Comparison of ENCODE assay signal across 10 mouse cellular contexts in the genomic region with DNA sequence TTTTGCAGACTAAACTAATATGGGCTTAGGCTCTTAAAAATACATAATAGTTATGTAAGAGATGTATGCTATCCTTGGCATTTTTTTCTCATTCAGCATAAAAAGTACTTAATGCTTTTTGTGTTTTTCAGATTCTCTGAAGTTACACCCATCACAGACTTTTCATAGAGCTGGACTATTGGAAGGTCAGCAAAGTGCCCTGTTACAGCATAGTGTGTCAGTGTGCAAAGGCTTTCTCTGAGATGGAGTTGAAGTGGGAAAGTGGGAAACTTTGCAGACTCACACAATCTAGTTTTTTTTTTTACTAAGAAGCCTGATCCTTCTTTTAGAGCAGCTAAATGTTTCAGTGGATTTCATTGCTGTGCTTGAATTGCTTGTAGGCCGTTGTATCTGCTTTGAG. TPM values are rescaled to one million over a fixed set of nuclear protein-coding genes. Genes with fewer than 3 reads are reported as not detected.
DNase-seq lines count a peak whose midpoint lies in the region; ATAC-seq lines count a peak whose summit lies in the region.
"Had no signal": no experiment of that assay in that cellular context is flagged by ENCODE, and none has a peak within 500 bp of the region (broad histone marks: within the 10 kb centered on the region; RNA-seq: fewer than 3 reads in every experiment).

No protein-coding gene starts in this region.

- DNase-seq in heart, adult 11 months: peak; percentile 59
- no peak for DNase-seq in heart, postnatal 4 days
- no peak for DNase-seq in kidney, postnatal 10 days
- DNase-seq in adipocyte (ENCODE audit: low spot score): peak; percentile 37
- no peak for DNase-seq in ovary, postnatal 10 days (ENCODE audit: low spot score)
- no peak for DNase-seq in T-cell, adult 2 months (ENCODE audit: low spot score)
- DNase-seq: cerebellum, adult 9-10 months had no signal

- peaks cover 19% of the 10 kb centered on the region for H3K4me1 ChIP-seq in kidney, embryonic 16.5 days (ENCODE audit: insufficient read depth, low read length)
- H3K4me1 ChIP-seq in limb, embryonic 15.5 days: peaks cover 20% of the 10 kb centered on the region

- no peaks in the 10 kb centered on the region for H3K9me3 ChIP-seq in kidney, embryonic 16.5 days (ENCODE audit: low read length)
- no peaks in the 10 kb centered on the region for H3K9me3 ChIP-seq in limb, embryonic 15.5 days

- 72% methylated on average over 1 of the region's 1 CpGs for WGBS in kidney, embryonic 16.5 days
- 45% methylated on average over 1 of the region's 1 CpGs for WGBS in limb, embryonic 15.5 days

- no peak overlapping the region for H3K27ac ChIP-seq in kidney, embryonic 16.5 days (ENCODE audit: low read length)
- H3K27ac ChIP-seq in limb, embryonic 15.5 days: no peak overlapping the region

- no peaks in the 10 kb centered on the region for H3K27me3 ChIP-seq in kidney, embryonic 16.5 days (ENCODE audit: insufficient read depth, low read length)
- no peaks in the 10 kb centered on the region for H3K27me3 ChIP-seq in limb, embryonic 15.5 days
- H3K27me3 ChIP-seq: Patski had no signal

- H3K9ac ChIP-seq in kidney, embryonic 16.5 days (replicated peaks; ENCODE audit: low read length): peak overlapping the region; percentile 51; the same call in 1 of the 2 replicates
- H3K9ac ChIP-seq in limb, embryonic 15.5 days: no peak overlapping the region

- no peak for ATAC-seq in kidney, embryonic 16.5 days (ENCODE audit: low FRiP score, low TSS enrichment)
- no peak for ATAC-seq in limb, embryonic 15.5 days (ENCODE audit: insufficient number of reproducible peaks, low FRiP score, low TSS enrichment, low read depth)
- ATAC-seq: Patski had no signal

- no peaks in the 10 kb centered on the region for H3K36me3 ChIP-seq in kidney, embryonic 16.5 days (ENCODE audit: insufficient read depth, low read length)
- peaks cover 11% of the 10 kb centered on the region for H3K36me3 ChIP-seq in limb, embryonic 15.5 days

- peak overlapping the region; percentile 78 for H3K4me2 ChIP-seq in kidney, embryonic 16.5 days (replicated peaks; ENCODE audit: low read depth, low read length)
- H3K4me2 ChIP-seq in limb, embryonic 15.5 days: peak overlapping the region; percentile 58

- H3K4me3 ChIP-seq in kidney, embryonic 16.5 days (ENCODE audit: low read length): peak overlapping the region; percentile 27
- H3K4me3 ChIP-seq in limb, embryonic 15.5 days: peak overlapping the region; percentile 8; the same call in 1 of the 2 replicates

RNA-seq across cellular contexts. Expression of a gene that starts 2.2 kb away (rescaled TPM):
- total RNA-seq in heart, postnatal 4 days (2021): 10 to 100 TPM; 46.5 to 49.4 TPM
- polyA plus RNA-seq in kidney, embryonic 16.5 days (2015; fragmentation: Nextera tagmentation; extraction: Ambion mirVana): 21.0 and 28.9 TPM in 2 replicates
- polyA plus RNA-seq in limb, embryonic 15.5 days (2015; fragmentation: Nextera tagmentation; extraction: Ambion mirVana): 17.7 and 22.0 TPM in 2 replicates

Comparison
In these comparisons a context has a peak if more than half of its experiments do, and no peak if none do; other contexts are left out.
1. DNase-seq: peak in heart, adult 11 months (single experiment) and adipocyte (single experiment); none in heart, postnatal 4 days (single experiment), kidney, postnatal 10 days (single experiment), ovary, postnatal 10 days (single experiment) and T-cell, adult 2 months (single experiment).